Mouse (Mus musculus): ENCODE measurements around the gene Chrm1. TPM values are rescaled to one million over a fixed set of nuclear protein-coding genes. Genes with fewer than 3 reads are reported as not detected.
"Not testable (repeated sequence)": the region's sequence is repeated elsewhere in the genome, so short reads cannot be mapped to it uniquely, and the experiment has no call there.

Gene Chrm1
- polyA plus RNA-seq, 1 experiment from 2014 or later = 0.11 TPM

DNA sequence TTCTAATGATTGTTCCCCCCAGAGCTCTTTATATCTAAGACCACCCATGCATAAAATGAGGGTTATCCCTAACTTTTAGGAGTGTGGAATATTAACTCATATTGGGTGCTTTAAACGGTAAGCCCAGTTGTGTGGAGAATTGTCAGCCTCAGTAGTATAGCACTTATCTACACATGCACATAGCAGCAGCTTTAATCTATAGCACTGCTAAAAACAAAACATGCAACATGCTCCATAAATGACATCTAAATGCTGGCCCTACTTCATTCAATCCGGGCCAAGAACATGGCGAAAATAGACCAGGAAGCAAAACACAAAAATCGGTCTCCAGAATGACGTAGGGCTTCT is 58.9 kb downstream of the Chrm1 start:
- no peaks in the 10 kb centered on the region for H3K27me3 ChIP-seq (ENCODE audit: insufficient read depth, low read length)
- peaks cover 28% of the 10 kb centered on the region for H3K4me1 ChIP-seq (ENCODE audit: insufficient read depth, low read length)
- peak overlapping the region; percentile 95 for H3K27ac ChIP-seq (ENCODE audit: low read length)
- peaks cover 28% of the 10 kb centered on the region for H3K36me3 ChIP-seq (ENCODE audit: insufficient read depth, low read length)
- H3K4me2 ChIP-seq (replicated peaks; ENCODE audit: low read depth, low read length) = peak overlapping the region; percentile 67
- ATAC-seq (ENCODE audit: low FRiP score, low TSS enrichment) = peak; percentile 4; the same call in 1 of the 2 replicates
- peak overlapping the region; percentile 97 for H3K4me3 ChIP-seq (ENCODE audit: low read length)
- under 1% methylated on average over 5 of the region's 5 CpGs for WGBS
- peak overlapping the region; percentile 85 for H3K9ac ChIP-seq (replicated peaks; ENCODE audit: low read length)
- H3K9me3 ChIP-seq (ENCODE audit: low read length) = no peaks in the 10 kb centered on the region

DNA sequence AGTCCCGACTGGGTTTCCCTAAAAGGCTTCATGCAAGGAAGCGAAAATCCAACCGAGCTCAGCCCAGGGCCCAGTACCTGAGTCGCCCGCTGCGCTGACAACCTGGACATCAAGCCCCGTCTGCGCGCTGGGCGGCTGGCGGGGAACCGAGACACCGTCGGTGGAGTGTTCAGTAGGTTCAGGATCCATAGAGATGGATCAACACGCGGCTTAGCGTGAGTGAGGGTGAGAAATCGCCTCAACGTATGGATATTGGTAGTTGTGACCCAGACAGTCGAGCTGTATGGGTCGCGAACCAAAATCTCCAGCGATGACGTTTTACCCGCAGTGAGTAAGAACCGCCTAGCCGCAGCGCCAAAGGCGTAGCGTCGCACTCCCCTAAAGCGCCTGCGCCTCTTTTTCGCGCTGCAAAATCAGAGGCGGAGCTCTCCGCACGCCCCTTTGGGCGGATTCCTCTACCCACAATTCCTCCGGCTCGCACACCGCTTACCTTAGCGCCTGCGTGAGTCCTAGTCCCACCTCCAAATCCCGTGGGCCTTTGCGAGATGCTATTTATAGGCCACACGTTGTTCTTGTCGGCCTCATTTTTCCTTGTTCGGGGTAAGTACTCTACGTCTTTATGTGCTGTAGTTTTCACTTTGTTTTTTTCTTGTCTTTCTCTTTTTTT is 59.5 kb downstream of the Chrm1 start, which contains the start of gene Slc3a2:
Gene Slc3a2, minus strand, starts transcription at position 463 of the 667 bp plus-strand sequence.
- Histone ChIP-seq H3K9ac (replicated peaks; ENCODE audit: low read length) (peak within 1 kb of the TSS; percentile 98), H3K9me3 (ENCODE audit: low read length) (no peaks in the 10 kb centered on the region), H3K4me1 (ENCODE audit: insufficient read depth, low read length) (peaks cover 28% of the 10 kb centered on the region), H3K4me2 (replicated peaks; ENCODE audit: low read depth, low read length) (peak within 1 kb of the TSS; percentile 89), H3K27me3 (ENCODE audit: insufficient read depth, low read length) (no peaks in the 10 kb centered on the region), H3K4me3 (ENCODE audit: low read length) (peak within 1 kb of the TSS; percentile 97), H3K36me3 (ENCODE audit: insufficient read depth, low read length) (peaks cover 28% of the 10 kb centered on the region), H3K27ac (ENCODE audit: low read length) (peak within 1 kb of the TSS; percentile 95)
- ATAC-seq (ENCODE audit: low FRiP score, low TSS enrichment) = peak; percentile 95
- WGBS = under 1% methylated on average over 50 of the region's 50 CpGs

DNA sequence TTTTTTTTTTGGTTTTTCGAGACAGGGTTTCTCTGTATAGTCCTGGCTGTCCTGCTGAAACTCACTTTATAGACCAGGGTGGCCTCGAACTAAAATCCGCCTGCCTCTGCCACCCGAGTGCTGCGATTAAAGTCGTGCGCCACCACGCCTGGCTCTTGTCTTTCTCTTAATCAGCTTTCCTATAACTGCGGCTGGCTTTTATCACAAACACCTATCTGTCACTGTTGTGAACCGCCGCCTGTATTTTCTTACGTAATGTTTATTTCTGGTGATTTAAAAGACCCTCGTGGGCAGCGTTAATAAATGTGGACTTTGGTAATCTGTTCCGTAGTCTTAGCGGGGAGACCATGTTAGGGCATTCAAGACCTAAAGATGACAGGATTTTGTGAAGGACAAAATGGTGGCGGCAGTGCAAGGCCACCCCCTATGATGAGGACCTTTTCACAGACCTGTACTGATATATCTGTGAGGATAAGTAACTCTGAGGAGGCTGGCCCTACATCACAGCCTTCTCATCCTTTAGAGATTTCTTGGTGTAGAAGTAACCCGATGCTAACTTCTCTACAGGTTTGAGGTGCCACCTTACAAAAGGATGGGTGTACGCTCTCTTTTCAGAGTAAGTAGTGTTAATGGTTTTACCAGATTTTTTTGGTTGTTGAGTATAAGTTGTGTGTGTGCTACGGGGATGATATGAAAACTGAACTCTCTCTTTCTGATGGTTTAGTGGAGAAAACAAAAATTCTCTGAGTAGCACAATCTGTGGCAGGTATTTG is 60.2 kb downstream of the Chrm1 start:
- no peaks in the 10 kb centered on the region for H3K27me3 ChIP-seq (ENCODE audit: insufficient read depth, low read length)
- peaks cover 28% of the 10 kb centered on the region for H3K4me1 ChIP-seq (ENCODE audit: insufficient read depth, low read length)
- peaks cover 28% of the 10 kb centered on the region for H3K36me3 ChIP-seq (ENCODE audit: insufficient read depth, low read length)
- H3K4me2 ChIP-seq (replicated peaks; ENCODE audit: low read depth, low read length) = peak overlapping the region; percentile 89
- peak overlapping the region; percentile 93 for H3K27ac ChIP-seq (ENCODE audit: low read length)
- H3K9ac ChIP-seq (replicated peaks; ENCODE audit: low read length) = peak overlapping the region; percentile 98
- no peaks in the 10 kb centered on the region for H3K9me3 ChIP-seq (ENCODE audit: low read length)
- under 1% methylated on average over 20 of the region's 20 CpGs for WGBS
- peak overlapping the region; percentile 97 for H3K4me3 ChIP-seq (ENCODE audit: low read length)
- ATAC-seq (ENCODE audit: low FRiP score, low TSS enrichment) = no peak

DNA sequence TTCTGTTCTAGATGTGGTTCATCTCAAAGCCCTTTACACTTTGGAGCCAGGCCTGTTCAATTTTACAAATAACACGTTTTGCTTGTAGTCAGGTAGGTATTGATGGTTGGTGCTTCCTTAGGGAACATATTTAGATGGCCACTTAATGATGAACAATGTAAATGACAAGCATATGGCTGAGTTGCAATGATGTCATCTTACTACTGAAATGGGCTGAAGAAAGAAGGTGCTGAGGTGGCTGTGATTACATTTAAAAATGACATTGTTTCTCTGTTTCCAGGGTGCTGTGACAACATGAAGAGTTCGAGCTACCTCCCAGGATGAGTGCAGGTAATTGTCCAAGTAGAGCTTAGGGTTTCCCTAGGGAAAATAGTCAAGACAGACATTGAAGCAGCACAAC is 60.8 kb downstream of the Chrm1 start:
- Histone ChIP-seq H3K9ac (replicated peaks; ENCODE audit: low read length) (peak overlapping the region; percentile 98), H3K27me3 (ENCODE audit: insufficient read depth, low read length) (no peaks in the 10 kb centered on the region), H3K27ac (ENCODE audit: low read length) (peak overlapping the region; percentile 93), H3K4me1 (ENCODE audit: insufficient read depth, low read length) (peaks cover 28% of the 10 kb centered on the region), H3K4me3 (ENCODE audit: low read length) (peak overlapping the region; percentile 97), H3K9me3 (ENCODE audit: low read length) (no peaks in the 10 kb centered on the region), H3K36me3 (ENCODE audit: insufficient read depth, low read length) (peaks cover 28% of the 10 kb centered on the region), H3K4me2 (replicated peaks; ENCODE audit: low read depth, low read length) (peak overlapping the region; percentile 89)
- no peak for ATAC-seq (ENCODE audit: low FRiP score, low TSS enrichment)
- WGBS = 0% methylated on average over 2 of the region's 2 CpGs

DNA sequence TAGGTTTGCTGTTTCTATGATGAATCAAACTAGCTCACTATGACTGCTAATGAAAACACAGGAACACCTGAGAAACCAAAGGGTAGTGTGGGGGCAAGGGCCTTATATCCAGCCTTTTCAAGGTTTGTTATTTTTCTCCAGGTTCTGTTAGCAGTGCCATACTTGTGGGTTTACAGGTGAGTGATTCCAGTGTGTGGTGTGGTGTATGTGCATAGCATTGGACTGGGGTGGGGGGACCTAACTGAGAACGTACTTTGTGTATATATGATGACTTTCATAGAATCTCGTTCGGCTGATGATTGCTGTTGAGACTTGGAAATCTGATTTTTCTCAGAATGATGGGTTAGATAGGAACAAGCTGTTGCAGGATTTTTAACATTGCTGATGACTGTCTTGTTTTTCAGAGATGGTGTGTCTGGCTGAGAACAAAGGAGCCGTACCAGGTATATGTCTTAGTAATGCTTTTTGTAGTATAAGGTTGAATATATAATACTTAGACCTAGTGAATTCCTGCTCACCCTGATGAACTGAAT is 61.6 kb downstream of the Chrm1 start:
- peak overlapping the region; percentile 93; the same call in 1 of the 2 replicates for H3K27ac ChIP-seq (ENCODE audit: low read length)
- peak overlapping the region; percentile 98 for H3K9ac ChIP-seq (replicated peaks; ENCODE audit: low read length)
- peak overlapping the region; percentile 89 for H3K4me2 ChIP-seq (replicated peaks; ENCODE audit: low read depth, low read length)
- ATAC-seq (ENCODE audit: low FRiP score, low TSS enrichment) = no peak
- no peaks in the 10 kb centered on the region for H3K27me3 ChIP-seq (ENCODE audit: insufficient read depth, low read length)
- no peaks in the 10 kb centered on the region for H3K9me3 ChIP-seq (ENCODE audit: low read length)
- peaks cover 28% of the 10 kb centered on the region for H3K36me3 ChIP-seq (ENCODE audit: insufficient read depth, low read length)
- WGBS = 40% methylated on average over 4 of the region's 4 CpGs
- peak overlapping the region; percentile 97 for H3K4me3 ChIP-seq (ENCODE audit: low read length)
- H3K4me1 ChIP-seq (ENCODE audit: insufficient read depth, low read length) = peaks cover 28% of the 10 kb centered on the region

DNA sequence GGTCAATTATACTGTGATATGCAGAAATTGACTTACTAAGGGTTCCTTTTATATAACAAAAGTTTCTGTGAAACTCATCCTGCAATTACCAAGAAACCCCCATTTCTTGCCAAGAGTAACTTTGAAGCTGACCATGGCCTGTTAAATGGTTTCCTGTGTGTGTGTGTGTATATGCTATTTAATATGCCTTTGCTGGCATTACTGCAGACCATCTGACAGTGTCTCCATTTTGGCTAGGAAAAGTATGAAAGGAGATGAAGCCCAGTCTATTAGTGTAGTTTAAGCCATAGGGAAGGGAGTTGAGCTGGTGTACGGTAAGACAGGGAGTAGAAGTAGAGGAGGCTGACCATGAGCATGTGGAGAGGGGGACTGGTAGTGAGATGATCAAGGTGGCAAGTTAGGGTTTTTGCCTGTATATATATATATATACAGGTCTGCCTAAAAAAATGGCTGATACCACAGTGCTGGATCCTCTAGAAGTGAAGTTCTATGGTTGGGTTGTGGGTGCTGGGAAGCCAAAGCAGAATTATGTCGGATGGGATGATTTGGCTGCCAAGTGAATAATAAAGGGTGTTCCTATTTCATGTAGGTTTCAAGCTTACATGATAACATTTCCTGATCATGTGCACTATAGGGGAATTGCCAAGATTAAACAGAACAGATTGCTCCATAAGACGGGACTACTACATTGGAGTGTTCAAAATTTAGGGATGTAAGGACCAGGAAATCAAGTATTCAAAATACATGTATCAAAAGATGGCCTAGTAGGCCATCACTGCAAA is 63.2 kb downstream of the Chrm1 start:
- peaks cover 28% of the 10 kb centered on the region for H3K36me3 ChIP-seq (ENCODE audit: insufficient read depth, low read length)
- no peaks in the 10 kb centered on the region for H3K27me3 ChIP-seq (ENCODE audit: insufficient read depth, low read length)
- H3K9me3 ChIP-seq (ENCODE audit: low read length) = no peaks in the 10 kb centered on the region
- no peak overlapping the region for H3K4me3 ChIP-seq (ENCODE audit: low read length)
- ATAC-seq (ENCODE audit: low FRiP score, low TSS enrichment) = no peak
- H3K4me2 ChIP-seq (replicated peaks; ENCODE audit: low read depth, low read length) = no peak overlapping the region
- no peak overlapping the region for H3K9ac ChIP-seq (replicated peaks; ENCODE audit: low read length)
- H3K4me1 ChIP-seq (ENCODE audit: insufficient read depth, low read length) = peaks cover 24% of the 10 kb centered on the region
- 19% methylated on average over 3 of the region's 3 CpGs for WGBS
- 0 out of 2 replicates have a peak overlapping the region, but pooled peaks have one; percentile 7 for H3K27ac ChIP-seq (ENCODE audit: low read length)

DNA sequence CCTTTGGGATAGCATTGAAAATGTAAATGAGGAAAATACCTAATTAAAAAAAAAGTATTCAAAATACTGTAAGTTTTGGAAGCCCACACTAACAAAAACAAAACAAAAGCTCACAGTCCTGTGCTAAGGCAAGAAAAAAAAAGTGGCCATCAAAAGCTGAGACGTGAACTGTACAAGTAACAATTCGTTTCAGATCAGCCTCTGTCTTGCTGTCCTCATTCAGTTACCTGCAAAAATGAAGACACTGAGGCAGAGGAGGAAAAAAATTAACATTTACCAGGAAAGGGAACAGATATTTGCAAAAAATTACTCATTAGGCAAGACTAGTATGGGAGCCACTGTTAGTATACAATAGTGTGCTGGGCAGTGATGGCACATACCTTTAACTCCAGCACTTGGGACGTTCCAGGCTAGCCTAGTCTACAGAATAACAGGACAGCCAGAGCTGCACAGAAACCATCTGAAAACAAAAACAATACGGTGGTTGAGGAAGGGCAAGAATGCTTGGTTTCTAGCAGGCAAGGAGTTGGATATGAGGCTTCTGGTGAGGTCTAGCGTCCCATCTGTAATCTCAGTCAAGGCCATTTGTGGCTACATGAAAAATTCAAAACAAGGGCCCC is 64.0 kb downstream of the Chrm1 start:
- no peak overlapping the region for H3K9ac ChIP-seq (replicated peaks; ENCODE audit: low read length)
- ATAC-seq (ENCODE audit: low FRiP score, low TSS enrichment) = no peak
- no peaks in the 10 kb centered on the region for H3K27me3 ChIP-seq (ENCODE audit: insufficient read depth, low read length)
- H3K27ac ChIP-seq (ENCODE audit: low read length) = no peak overlapping the region
- 22% methylated on average over 5 of the region's 5 CpGs for WGBS
- H3K36me3 ChIP-seq (ENCODE audit: insufficient read depth, low read length) = peaks cover 28% of the 10 kb centered on the region
- H3K4me3 ChIP-seq (ENCODE audit: low read length) = no peak overlapping the region
- H3K4me1 ChIP-seq (ENCODE audit: insufficient read depth, low read length) = peaks cover 17% of the 10 kb centered on the region
- H3K4me2 ChIP-seq (replicated peaks; ENCODE audit: low read depth, low read length) = no peak overlapping the region
- no peaks in the 10 kb centered on the region for H3K9me3 ChIP-seq (ENCODE audit: low read length)

DNA sequence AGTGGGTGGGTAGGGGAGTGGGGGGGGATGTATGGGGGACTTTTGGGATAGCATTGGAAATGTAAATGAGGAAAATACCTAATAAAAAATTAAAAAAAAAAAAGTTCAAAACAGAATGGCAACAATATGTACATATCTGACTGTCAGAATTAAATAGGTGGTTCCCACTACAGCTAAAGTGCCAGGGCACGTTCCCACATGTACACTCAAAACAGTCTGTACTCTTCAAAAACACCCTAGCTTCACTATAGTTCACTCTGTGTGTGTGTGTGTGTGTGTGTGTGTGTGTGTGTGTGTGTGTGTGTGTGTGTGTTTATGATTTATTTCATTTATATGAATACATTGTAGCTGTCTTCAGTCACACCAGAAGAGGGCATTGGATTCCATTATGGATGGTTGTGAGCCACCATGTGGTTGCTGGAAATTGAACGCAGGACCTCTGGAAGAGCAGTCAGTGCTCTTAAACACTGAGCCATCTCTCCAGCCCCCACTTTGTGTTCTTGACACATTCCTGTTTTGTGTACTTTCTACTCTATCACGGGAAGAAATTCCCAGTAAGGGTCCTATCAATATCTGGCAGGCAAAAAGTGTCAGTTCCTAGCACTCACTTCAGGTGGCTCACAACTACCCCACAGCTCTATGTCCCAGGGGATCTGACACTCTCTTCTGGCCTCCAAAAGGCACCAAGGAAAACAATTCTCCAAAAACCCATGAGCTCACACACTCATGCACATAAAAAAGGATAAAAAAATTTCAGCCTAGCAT is 64.9 kb downstream of the Chrm1 start:
- ATAC-seq (ENCODE audit: low FRiP score, low TSS enrichment); H3K27ac ChIP-seq (ENCODE audit: low read length); H3K4me3 ChIP-seq (ENCODE audit: low read length); H3K9ac ChIP-seq (replicated peaks; ENCODE audit: low read length); H3K4me2 ChIP-seq (replicated peaks; ENCODE audit: low read depth, low read length); H3K27me3 ChIP-seq (ENCODE audit: insufficient read depth, low read length); H3K9me3 ChIP-seq (ENCODE audit: low read length): not testable (repeated sequence)
- H3K36me3 ChIP-seq (ENCODE audit: insufficient read depth, low read length) = peaks cover 28% of the 10 kb centered on the region
- 42% methylated on average over 3 of the region's 3 CpGs for WGBS
- H3K4me1 ChIP-seq (ENCODE audit: insufficient read depth, low read length) = peaks cover 17% of the 10 kb centered on the region

Data from kidney, embryonic 16.5 days (tissue).